Comparison of ENCODE assay signal across 7 mouse cellular contexts in the genomic region with DNA sequence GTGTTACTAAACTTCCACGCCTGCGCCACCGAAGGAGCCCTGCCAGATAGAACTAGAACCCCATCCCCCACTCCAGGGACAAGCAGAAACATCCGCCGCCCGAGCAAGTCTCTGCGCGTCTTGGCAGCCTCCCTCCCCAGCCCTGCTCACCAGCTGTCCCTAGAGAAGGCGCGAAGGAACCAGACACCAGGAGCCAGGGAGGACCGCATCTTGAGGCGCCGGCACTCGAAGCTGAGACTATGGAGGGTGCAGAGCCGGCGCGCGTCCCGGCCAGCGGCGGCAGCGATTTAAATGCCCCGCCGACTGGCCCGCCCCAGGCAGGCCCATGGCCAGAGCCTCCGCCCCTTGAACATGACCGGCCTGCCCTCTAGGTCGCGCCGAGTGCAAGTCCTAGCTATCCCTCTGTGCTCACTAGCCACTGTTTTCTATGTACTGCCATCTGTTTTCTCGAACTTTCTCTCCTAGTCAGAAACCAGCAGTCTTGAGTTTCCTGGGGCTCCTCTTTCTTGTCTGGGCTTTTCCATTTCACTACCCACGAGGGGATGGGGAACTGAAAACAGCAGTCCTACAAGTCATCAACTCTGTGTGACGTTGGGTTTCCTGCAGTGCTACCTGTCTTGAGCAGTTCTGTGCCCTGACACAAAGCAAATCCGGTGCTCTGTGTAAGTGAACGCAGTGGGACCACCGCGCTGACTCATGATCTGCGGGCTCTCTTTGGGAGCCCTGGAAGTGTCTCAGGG. TPM values are rescaled to one million over a fixed set of nuclear protein-coding genes. Genes with fewer than 3 reads are reported as not detected.
DNase-seq lines count a peak whose midpoint lies in the region; ATAC-seq and TF ChIP-seq lines count a peak whose summit lies in the region.

A gene (minus strand): TSS at position 590 of the 740 bp plus-strand sequence.

- no peaks in the 10 kb centered on the region for H3K36me3 ChIP-seq in intestine, embryonic 16.5 days (ENCODE audit: control insufficient read depth, insufficient read depth, low read length)
- H3K36me3 ChIP-seq in small intestine, adult 2 months (ENCODE audit: control insufficient read depth, insufficient read depth, low read length), result no peaks in the 10 kb centered on the region

- peak; percentile 82 to 92 for DNase-seq in adrenal gland, adult (ENCODE audit: inconsistent age in 2 of 2, low spot score in 1 of 2)
- peak; percentile 83 for DNase-seq in embryo, embryonic 11 days
- peak; percentile 82 for DNase-seq in left cerebral cortex, postnatal 36 days (ENCODE audit: low spot score in 2 of 2)
- peak; percentile 52 for DNase-seq in mesoderm, embryonic 11.5 days (ENCODE audit: low read depth, low spot score)

- peaks cover 10% of the 10 kb centered on the region for H3K4me1 ChIP-seq in intestine, embryonic 16.5 days (ENCODE audit: control insufficient read depth, insufficient read depth, low read length)
- no peaks in the 10 kb centered on the region; the same call in 1 of the 2 replicates for H3K4me1 ChIP-seq in small intestine, adult 2 months (ENCODE audit: control insufficient read depth, insufficient read depth, insufficient read length, low read length)

- TF ChIP-seq CTCF in small intestine, adult 2 months (IDR thresholded peaks at IDR 0.05; ENCODE audit: extremely low read depth, insufficient read length, insufficient replicate concordance, low read depth, low read length), result no peak

- intact Hi-C loops in left cerebral cortex, postnatal 36 days (cut with DNase I), result loop anchor here (5.0 kb wide), 1 partner anchor 72 kb away; no protein-coding TSS in a partner anchor

- ATAC-seq in granulocyte monocyte progenitor cell, adult 5-6 weeks (replicated peaks; ENCODE audit: poor library complexity, severe bottlenecking), result peak; percentile 78
- ATAC-seq in intestine, embryonic 16.5 days, result peak; percentile 93

- no peaks in the 10 kb centered on the region for H3K9me3 ChIP-seq in intestine, embryonic 16.5 days (ENCODE audit: control insufficient read depth, low read length)

- peak within 1 kb of the TSS; percentile 70 for H3K9ac ChIP-seq in intestine, embryonic 16.5 days (ENCODE audit: low read depth, low read length)

- WGBS in intestine, embryonic 16.5 days, result 2% methylated on average over 38 of the region's 38 CpGs
- 2% methylated on average over 38 of the region's 38 CpGs for WGBS in small intestine, adult 2 months

- no peaks in the 10 kb centered on the region for H3K27me3 ChIP-seq in intestine, embryonic 16.5 days (replicated peaks; ENCODE audit: control insufficient read depth, insufficient read depth, low read length)
- no peaks in the 10 kb centered on the region for H3K27me3 ChIP-seq in small intestine, adult 2 months (ENCODE audit: control insufficient read depth, insufficient read depth, low read length)

- peak within 1 kb of the TSS; percentile 54 for H3K27ac ChIP-seq in intestine, embryonic 16.5 days (ENCODE audit: low read length)
- H3K27ac ChIP-seq in small intestine, adult 2 months (ENCODE audit: insufficient read depth, low read depth, low read length), result peak within 1 kb of the TSS; percentile 46

- no peak for TF ChIP-seq POLR2A in small intestine, adult 2 months (IDR thresholded peaks at IDR 0.05; ENCODE audit: low read depth, low read length)

- H3K4me3 ChIP-seq in intestine, embryonic 16.5 days (ENCODE audit: low read length), result peak within 1 kb of the TSS; percentile 56
- H3K4me3 ChIP-seq in small intestine, adult 2 months (ENCODE audit: low read depth, low read length), result peak within 1 kb of the TSS; percentile 76

- H3K4me2 ChIP-seq in intestine, embryonic 16.5 days (ENCODE audit: low read depth, low read length), result peak within 1 kb of the TSS; percentile 87

RNA-seq across cellular contexts. Expression of the gene that starts here (rescaled TPM):
- total RNA-seq in granulocyte monocyte progenitor cell, adult 5-6 weeks (2014; fragmentation: Nextera tagmentation), result 0.81 TPM in 1 of 2 replicates, not detected in the other
- total RNA-seq in granulocyte monocyte progenitor cell, adult 5-6 weeks (2017), result 0.34 and 0.52 TPM in 2 replicates
- 8.9 and 10.8 TPM in 2 replicates for polyA plus RNA-seq in intestine, embryonic 16.5 days (2015; fragmentation: Nextera tagmentation; extraction: Ambion mirVana)
- 1 to 10 TPM; 1.6 to 1.8 TPM for total RNA-seq in left cerebral cortex, postnatal 36 days (2021)
- polyA plus RNA-seq in small intestine, adult 2 months (2012; rRNA removed), result 1.2 and 42.3 TPM in 2 replicates

Comparison
In these comparisons a context has a peak if more than half of its experiments do, and no peak if none do; other contexts are left out.
1. Peak in every context shown above with its lines: DNase-seq, ATAC-seq, H3K4me3 ChIP-seq and H3K27ac ChIP-seq.
2. Peak in ATAC-seq in granulocyte monocyte progenitor cell, adult 5-6 weeks; RNA of the gene not detected or under 1 TPM.